Mouse (Mus musculus): ENCODE results near the gene Stag2. TPM values are rescaled to one million over a fixed set of nuclear protein-coding genes. Genes with fewer than 3 reads are reported as not detected.

The Stag2 gene
- 71.0 and 86.6 TPM in 2 replicates for total RNA-seq (2021)
- long read RNA-seq, full-length matches to known transcripts, result 7 of 17 reads
- long read RNA-seq, partial matches to known transcripts, result 5 of 17 reads
- long read RNA-seq, other reads (novel, unspliced or antisense), result 5 of 17 reads

DNA sequence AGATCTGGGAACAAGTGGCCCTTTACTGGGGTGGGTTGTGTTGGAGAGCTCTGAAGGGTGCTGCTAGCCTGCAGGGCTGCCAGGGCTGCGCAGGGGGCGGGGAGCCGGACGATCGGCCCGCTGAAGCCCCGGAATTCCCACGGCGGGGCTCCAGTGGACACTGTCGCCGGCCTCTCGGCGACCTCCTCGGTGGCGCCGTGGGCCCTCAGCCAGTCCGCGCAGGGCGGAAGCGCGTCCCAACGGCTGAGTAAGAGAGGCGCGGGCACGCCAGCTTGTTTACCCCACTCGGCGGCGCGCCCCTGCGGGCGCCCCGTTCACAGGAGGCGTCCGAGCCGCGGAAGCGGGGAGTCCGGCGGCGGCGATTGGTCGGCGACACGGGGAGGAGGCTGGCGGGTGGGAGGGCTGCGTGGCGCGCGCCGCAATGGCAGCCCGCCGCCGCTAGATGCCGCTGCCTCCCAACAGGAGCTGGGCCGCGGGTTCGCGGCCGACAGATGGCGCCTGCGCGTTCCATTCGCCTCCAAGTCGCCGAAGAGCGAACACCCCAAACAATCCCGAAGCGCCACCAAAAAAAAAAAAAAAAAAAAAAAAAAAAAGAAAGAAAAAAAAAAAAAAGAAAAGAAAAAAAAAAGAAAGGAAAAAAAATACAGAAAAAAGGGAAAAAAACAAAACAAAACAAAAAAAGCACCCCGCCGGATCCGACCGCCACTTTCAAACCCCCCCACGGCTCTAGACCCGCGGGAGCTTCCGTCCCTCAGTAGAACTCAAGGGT lies at the start of gene Stag2:
Stag2 (plus strand) TSS at position 530 of the 769 bp plus-strand sequence.
- DNase-seq, result peak; percentile 90

DNA sequence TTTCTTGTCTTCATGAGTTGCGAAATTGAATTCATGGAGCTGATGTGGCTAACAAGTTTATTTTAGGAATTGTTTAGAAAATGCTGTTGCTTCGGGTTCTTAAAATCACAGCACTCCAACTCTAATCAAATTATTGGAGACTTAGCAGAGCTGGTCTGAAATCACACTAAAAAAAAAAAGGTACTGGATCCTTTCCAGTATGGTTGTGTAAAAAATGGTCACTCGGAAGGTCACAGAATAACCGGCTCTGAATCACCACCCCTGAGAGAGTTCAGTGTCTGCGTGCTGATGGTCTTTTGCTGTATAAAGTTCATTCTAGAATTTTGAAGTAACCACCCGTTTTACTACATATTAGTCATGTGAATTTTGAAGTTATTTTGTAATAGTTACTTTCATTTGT lies 42.0 kb upstream of the Stag2 start:
- DNase-seq, result no peak

- no peak for DNase-seq
These were observed 38.5 kb upstream of the Stag2 start for GRCm38 (mm10) chrX:42110585-42110984.

- DNase-seq, result no peak
These were observed 29.6 kb upstream of the Stag2 start for GRCm38 (mm10) chrX:42119442-42120048.

GRCm38 (mm10) chrX:42124963-42125697 lies 24.0 kb upstream of the Stag2 start:
- no peak for DNase-seq

- DNase-seq, result no peak
These were observed 9.2 kb upstream of the Stag2 start for GRCm38 (mm10) chrX:42139882-42140281.

GRCm38 (mm10) chrX:42142620-42143019 lies 6.5 kb upstream of the Stag2 start:
- no peak for DNase-seq

DNA sequence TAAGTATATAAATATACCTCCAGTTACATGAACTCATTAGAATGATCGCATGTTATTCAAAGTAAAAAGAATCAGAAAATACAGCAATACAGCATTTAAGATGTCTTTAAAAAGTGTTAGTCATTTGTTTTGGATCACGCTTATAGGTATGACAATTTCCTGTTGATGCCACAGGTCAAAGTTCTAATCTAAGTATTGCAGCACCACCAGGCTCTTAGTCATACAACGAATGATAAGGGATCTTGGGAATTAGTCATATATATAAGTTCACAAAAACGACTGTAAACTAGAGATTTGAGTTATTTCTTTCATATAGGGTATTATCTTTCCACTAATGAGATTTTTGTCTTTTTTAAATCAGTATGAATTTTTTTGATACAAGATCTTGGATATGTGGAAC lies 5.1 kb upstream of the Stag2 start:
- no peak for DNase-seq

DNA sequence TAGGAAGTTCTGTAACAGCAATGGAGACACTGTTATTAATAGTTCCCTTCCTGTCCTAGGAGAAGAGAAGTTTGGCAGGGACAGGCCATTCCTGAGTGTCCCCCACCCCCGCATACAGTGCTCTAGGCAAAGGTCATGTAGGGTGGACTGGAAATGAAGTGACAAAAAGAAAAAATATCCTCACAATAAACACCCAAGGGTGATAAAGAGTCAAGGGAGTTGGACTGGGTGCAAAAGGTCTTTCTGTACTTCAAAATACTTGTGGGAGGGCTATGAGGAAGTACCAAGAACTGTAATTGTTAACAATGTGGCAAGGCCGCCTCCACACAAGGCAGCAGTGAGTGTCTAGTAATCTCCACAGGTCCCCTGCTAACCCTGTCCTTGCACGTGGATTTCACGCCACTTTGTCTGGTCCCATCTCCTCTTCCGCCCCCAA lies 1.1 kb upstream of the Stag2 start:
- DNase-seq, result no peak

DNA sequence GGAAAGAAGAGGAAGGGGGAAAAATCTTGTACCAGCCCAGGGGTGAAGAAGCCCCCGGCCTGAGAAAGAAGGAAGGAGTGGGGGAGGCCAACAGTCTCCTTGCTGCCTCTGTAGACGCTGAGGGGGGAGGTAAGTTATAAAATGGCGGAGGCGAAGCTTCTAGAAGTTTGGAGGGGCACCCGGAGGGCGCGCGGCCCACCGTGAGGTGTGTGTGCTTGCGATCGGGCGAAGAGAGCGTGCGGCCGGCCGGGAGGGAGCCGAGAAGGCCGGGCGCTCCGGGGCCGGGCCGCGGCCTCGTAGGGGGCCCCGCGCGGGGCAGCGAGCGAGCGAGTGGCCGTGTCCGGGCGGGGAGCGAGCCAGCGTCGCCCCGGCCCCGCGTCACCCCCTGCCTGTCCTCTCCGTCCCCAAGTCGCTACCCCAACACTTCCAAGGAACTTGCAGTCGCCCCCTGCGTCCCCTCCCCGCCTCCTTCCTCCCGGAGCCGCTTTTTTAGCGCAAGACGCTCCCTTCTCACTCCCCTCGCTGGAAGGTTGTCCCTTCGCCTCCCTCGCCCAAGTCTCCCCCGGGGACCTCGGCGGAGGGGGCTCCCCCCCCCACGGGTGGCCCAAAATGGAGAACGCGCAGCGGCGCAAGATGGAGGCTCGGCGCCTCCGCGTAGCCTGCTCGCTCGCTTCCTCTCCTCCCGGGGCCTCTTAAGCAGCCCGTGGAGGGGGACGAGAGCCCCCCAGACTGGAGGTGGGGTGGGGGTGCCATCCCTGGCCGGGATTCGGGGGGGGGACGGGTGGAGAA lies 634 bp downstream of the Stag2 start:
- DNase-seq, result peak; percentile 59

DNA sequence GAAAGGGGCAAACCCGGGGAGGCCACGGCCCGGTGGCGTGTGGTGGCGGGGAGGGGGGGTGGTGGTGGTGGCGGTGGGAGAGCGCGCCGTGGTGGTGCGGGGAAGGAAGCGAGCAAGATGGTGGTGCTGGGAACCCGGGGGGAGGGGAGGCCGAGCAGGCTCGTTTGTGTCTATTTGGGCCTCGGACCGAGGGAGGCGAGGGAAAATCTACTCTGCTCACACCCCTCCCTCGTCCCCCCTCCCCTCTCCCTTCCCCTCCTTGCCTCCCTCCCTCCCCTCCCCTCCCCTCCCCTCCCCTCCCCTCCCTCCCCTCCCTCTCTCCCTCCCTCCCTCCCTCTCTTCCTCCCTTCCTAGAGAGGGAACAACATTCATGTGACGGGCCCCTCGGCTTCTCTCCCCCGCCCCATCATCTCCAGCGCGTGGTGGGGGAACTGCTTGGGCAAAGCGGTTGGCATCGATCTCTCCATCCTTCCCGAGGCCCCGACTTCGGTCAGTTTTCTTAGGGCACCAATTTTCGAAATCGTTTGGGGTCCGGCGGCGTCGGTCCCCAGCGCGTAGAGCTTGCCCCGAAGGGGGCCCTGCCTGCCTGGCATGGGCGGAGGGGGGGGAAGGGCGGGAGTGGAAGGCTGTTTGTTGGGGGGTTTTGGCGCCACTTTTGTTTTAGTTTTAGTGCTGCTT lies 1.4 kb downstream of the Stag2 start:
- peak; percentile 76 for DNase-seq

GRCm38 (mm10) chrX:42151024-42151754 lies 2.1 kb downstream of the Stag2 start:
- DNase-seq, result no peak

GRCm38 (mm10) chrX:42151903-42152369 lies 2.8 kb downstream of the Stag2 start:
- DNase-seq, result peak; percentile 81

DNA sequence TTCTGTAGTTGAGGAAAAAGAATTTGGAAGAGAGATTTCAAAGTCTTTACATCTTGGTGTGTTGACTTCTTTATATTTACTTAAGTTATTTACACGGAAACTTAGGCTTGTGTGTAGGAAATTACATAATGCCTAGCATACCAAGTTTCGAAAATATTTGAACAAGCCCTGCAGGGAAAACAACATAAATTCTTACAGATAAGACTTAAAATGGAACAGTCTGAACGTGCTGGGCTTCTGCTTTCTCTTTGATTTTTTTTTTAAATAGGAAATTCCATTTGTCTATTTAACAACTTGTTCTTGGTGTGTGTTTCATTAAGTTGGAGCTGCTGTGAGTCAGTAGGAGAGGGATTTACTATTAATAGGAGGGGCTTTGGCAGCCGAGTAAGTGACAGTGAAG lies 3.9 kb downstream of the Stag2 start:
- no peak for DNase-seq

GRCm38 (mm10) chrX:42165455-42165854 lies 16.3 kb downstream of the Stag2 start:
- no peak for DNase-seq

- no peak for DNase-seq
These were observed 21.7 kb downstream of the Stag2 start for GRCm38 (mm10) chrX:42170811-42171210.

- DNase-seq, result no peak
These were observed 38.5 kb downstream of the Stag2 start for GRCm38 (mm10) chrX:42187590-42187989.

GRCm38 (mm10) chrX:42188825-42189426 lies 39.8 kb downstream of the Stag2 start:
- DNase-seq, result no peak

- no peak for DNase-seq
These were observed 45.5 kb downstream of the Stag2 start for GRCm38 (mm10) chrX:42194608-42195007.

DNA sequence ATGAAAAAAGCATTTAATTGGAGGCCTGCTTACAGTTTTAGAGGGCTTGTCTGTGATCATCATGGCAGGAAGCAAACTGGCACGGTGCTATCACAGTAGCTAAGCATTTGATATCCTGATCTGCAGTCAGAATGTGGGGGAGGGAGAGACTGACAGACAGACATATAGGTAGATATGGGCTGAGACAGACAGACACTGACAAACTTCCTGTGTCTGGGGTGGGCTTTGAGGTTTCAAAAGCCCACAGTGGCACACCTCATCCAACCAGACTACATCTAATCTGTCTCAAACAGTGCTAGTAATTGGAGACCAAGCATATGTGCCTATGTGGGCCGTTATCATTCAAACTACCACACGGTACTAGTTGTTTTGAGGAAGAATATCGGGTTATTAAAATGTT lies 53.4 kb downstream of the Stag2 start:
- DNase-seq, result no peak

All from adrenal gland, postnatal 25 days (tissue).